Mouse (Mus musculus) megakaryocyte, embryonic 14.5 days (primary cell): Measurements from ENCODE around the gene Etv2. TPM values are rescaled to one million over a fixed set of nuclear protein-coding genes. Genes with fewer than 3 reads are reported as not detected.

Source experiments
- H3K27me3 ChIP-seq: replicated peaks from 2 replicates; pipeline ENCODE3; 2012; ENCODE audit warnings: inconsistent platforms
- H3K36me3 ChIP-seq: replicated peaks from 2 replicates; pipeline ENCODE3; 2012; ENCODE audit warnings: low read length, inconsistent platforms, mixed read lengths
- H3K4me1 ChIP-seq: 2 replicates; pipeline ENCODE4 v1.6.1; 2012; ENCODE audit warnings: inconsistent platforms
- H3K4me3 ChIP-seq: replicated peaks from 2 replicates; pipeline ENCODE3; 2012; ENCODE audit warnings: moderate library complexity, mild to moderate bottlenecking, inconsistent platforms
- H3K9me3 ChIP-seq: 2 replicates; pipeline ENCODE4 v1.6.1; 2012; ENCODE audit warnings: inconsistent platforms
- FLI1 ChIP-seq: IDR thresholded peaks from 2 replicates; pipeline ENCODE4 v1.6.1; 2012; ENCODE audit warnings: low read length, inconsistent platforms, mixed read lengths
- GATA1 ChIP-seq: IDR thresholded peaks from 3 replicates; pipeline ENCODE4 v1.6.1; 2012; ENCODE audit warnings: mixed read lengths, low read length, inconsistent platforms, borderline replicate concordance
- polyA plus RNA-seq: library from polyadenylated mRNA; stranded (reverse); fragments of >175 nt; gene quantifications from 2 replicates; pipeline ENCODE4 v1.2.3, GENCODE M21; 2012; ENCODE audit warnings: low replicate concordance; ENCODE audit not compliant: insufficient read depth

Etv2 gene
- polyA plus RNA-seq: 0.44 TPM in 1 of 2 replicates, not detected in the other

DNA sequence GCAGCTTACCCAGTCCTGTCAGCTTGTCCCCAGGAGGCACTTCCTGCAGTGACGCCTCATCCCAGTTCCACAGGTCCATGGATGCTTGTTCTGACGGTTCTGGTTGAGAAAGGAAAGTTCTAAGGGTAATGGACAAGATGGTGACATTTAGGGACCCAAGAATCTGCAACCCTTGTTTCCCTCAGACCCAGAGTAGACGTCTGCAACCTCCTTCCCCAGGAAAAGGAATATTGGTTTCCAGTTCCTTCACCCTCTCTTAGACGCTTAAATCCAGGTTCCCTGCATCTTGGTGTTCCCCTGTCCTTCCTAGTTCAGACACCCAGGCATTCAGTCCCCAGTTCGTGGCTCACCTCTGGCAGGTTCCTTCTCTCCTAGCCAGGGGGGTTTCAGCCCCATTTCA is at the start of gene Etv2:
Gene Etv2, minus strand, starts transcription at position 101 of the 400 bp plus-strand sequence.
- TF ChIP-seq FLI1: no peak
- no peak for TF ChIP-seq GATA1
- Histone ChIP-seq H3K27me3 (peaks cover 54% of the 10 kb centered on the region), H3K9me3 (no peaks in the 10 kb centered on the region), H3K4me3 (peak within 1 kb of the TSS; percentile 89), H3K36me3 (peaks cover 13% of the 10 kb centered on the region), H3K4me1 (peaks cover 56% of the 10 kb centered on the region)

DNA sequence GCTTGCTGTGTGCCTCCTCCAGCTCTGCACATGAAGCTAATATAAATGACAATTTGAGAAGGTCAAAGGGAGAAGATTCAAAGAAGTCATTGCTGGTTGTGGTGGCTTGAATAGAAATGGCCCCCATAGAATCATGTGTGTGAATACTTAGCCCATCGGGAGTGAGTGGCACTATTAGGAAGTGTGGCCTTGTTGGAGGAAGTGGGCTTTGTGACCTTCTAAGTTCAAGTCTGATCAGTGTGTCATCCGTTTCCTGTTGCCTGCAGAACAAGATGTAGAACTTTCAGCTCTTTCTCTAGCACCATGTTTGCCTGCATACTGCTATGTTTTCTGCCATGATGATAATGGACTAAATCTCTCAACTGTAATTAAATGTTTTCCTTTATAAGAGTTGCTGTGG is 47.8 kb upstream of the Etv2 start:
- Histone ChIP-seq H3K9me3 (no peaks in the 10 kb centered on the region), H3K4me3 (no peak overlapping the region), H3K36me3 (no peaks in the 10 kb centered on the region), H3K27me3 (no peaks in the 10 kb centered on the region), H3K4me1 (peaks cover 31% of the 10 kb centered on the region)
- no peak for TF ChIP-seq FLI1
- TF ChIP-seq GATA1: no peak

DNA sequence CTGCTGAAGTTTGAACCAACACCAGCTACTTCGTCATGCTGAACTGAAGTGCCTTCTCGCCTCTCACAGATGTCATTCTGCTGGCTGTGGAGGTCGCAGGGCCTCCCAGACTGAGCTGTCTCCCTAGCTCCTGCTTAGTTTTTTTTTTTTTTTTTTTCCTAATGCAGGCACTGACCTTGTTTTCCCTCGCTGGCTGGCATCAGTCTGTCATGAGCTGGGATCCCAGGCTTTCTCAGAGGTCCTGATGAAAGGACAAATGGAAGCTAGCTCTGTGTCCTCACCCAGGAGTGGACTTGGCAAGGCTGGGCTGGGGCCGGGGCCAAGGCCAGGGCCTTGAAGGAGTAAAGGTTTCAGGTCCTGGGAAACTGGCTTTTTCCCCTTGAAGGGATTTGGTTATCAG is 46.2 kb upstream of the Etv2 start:
- Histone ChIP-seq H3K36me3 (no peaks in the 10 kb centered on the region), H3K4me3 (no peak overlapping the region), H3K4me1 (peaks cover 39% of the 10 kb centered on the region), H3K27me3 (no peaks in the 10 kb centered on the region), H3K9me3 (0 out of 2 replicates have a peak, but pooled peaks cover 4% of the 10 kb centered on the region)
- TF ChIP-seq GATA1 (no peak), FLI1 (no peak)

DNA sequence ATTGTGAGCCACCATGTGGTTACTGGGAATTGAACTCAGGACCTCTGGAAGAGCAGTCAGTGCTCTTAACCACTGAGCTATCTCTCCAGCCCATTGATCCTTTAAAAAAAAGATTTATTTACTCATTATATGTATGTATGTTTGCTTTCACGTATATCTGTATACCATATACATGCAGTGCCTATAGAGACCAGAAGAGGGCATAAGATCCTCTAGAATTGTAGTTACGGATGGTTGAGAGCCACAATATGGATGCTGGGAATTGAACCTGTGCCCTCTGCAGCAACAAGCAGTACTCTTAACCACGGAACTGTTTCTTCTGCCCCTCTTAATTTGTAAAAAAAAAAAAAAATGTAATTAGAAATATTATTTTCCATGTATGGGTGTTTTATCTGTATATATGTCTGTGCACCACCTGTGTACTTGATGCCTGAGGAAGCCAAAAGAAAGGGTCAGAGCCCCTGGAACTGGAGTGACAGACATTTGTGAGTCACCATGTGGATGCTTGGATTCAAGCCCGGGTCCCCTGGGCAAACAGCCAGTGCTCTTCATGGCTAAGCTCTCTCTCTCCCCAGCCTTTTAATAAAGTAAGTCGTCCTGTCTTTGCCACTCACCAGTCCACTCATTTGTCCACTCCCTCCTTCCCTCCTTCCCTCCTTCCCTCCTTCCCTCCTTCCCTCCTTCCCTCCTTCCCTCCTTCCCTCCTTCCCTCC is 42.8 kb upstream of the Etv2 start:
- no peak for TF ChIP-seq GATA1
- no peak for TF ChIP-seq FLI1
- Histone ChIP-seq H3K36me3 (no peaks in the 10 kb centered on the region), H3K4me1 (peaks cover 43% of the 10 kb centered on the region), H3K4me3 (no peak overlapping the region), H3K27me3 (no peaks in the 10 kb centered on the region), H3K9me3 (0 out of 2 replicates have a peak, but pooled peaks cover 6% of the 10 kb centered on the region)

DNA sequence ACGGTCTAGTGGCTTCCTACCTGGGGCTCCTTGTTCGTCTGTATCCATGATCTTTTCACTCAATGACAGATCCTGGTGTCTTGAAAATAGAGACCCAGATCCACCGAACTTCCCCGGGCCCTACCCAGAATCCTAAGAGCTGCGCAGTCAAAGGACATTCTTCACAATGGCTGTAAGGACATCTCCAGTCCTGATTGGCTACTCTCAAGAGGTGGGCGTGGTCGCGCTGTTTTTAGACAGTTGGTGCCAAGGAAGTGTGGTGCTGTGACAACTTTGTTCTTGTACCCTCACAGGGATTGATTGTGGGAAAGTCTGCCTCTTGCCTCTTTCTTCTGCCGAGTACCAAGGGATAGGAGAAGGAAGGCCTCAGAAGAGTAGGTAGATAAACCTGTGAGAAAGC is 35.8 kb upstream of the Etv2 start, which contains the start of gene Pmis2:
Gene Pmis2, minus strand, starts transcription at position 126 of the 400 bp plus-strand sequence.
- peaks cover 12% of the 10 kb centered on the region for H3K4me1 ChIP-seq
- H3K4me3 ChIP-seq: no peak within 1 kb of the TSS
- peaks cover 2% of the 10 kb centered on the region for H3K27me3 ChIP-seq
- H3K36me3 ChIP-seq: no peaks in the 10 kb centered on the region
- no peak for TF ChIP-seq GATA1
- no peak for TF ChIP-seq FLI1
- H3K9me3 ChIP-seq: no peaks in the 10 kb centered on the region

DNA sequence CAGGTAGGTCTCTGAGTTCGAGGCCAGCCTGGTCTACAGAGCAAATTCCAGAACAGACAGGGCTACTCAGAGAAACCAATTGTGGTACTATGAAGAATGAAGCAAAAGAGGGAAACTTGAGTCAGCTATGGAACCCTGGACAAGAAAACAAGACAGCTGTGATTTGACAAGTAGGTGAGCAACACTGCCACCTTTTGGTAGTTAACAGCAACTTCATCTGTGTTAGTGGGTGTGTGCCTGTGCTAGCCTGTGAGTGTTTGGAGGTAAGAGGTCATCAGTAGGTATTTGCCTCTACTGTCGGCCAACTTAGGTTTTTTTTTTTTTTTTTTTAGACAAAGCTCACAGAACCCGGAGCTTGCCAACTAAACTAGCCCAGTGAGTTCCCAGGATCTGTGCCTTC is 33.6 kb upstream of the Etv2 start:
- TF ChIP-seq FLI1 (no peak), GATA1 (no peak)
- Histone ChIP-seq H3K4me1 (peaks cover 12% of the 10 kb centered on the region), H3K27me3 (peaks cover 2% of the 10 kb centered on the region), H3K4me3 (no peak overlapping the region), H3K36me3 (no peaks in the 10 kb centered on the region), H3K9me3 (no peaks in the 10 kb centered on the region)

DNA sequence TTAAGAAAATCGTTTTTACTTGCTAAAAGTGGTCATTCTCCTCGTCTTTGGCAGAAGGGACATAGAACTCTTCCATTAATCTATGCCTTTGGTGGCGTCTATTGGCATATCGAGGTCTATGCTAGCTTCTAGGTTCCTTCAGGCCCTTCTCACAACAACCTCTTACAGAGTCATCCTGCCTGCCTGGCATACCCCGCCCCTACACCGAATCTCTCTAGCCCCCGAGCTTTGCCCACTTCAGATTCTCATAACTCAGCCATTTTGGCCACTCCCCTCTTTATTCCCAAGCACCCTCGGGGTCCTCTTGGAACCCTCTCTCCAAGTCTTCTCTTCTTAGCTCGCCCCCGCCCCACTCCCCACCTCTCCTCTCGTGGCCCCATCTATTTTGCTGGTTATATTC is 29.7 kb upstream of the Etv2 start:
- peaks cover 29% of the 10 kb centered on the region for H3K36me3 ChIP-seq
- H3K9me3 ChIP-seq: no peaks in the 10 kb centered on the region
- H3K4me1 ChIP-seq: peaks cover 15% of the 10 kb centered on the region
- no peak for TF ChIP-seq GATA1
- TF ChIP-seq FLI1: no peak
- H3K4me3 ChIP-seq: peak overlapping the region; percentile 96
- peaks cover 2% of the 10 kb centered on the region for H3K27me3 ChIP-seq

DNA sequence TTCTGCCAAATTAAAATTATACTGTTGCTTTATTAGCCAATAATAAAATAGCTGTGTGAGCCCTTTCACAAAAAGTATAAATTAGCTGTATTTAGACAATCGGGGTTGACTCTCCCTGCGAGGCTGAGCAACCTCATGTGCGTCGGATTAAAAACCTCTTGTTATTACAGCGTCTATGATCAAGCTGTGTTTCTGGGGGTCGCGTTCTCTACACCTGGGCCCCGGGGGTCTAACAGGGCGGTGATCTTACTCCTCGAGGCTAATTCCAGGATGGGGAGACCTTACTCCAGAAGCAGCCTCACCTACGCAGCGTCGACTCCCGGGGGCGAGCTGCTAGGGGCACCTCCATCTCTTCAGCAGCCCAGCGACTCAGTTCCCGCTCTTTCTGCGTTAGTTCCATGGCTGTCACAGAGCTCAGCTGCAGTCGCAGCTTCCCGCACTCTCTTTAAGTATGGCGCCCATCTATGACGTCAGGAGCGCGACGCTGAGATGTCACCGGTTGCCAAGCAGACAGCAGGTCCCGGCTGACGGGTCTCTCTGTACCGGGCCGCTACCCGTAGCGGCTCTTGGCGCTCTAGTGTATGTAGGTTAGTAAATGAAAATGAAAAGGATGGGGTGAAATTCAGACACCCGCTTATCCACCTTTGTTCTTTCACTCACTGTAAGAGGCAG is 29.0 kb upstream of the Etv2 start, which contains the start of gene Haus5:
Gene Haus5, minus strand, starts transcription at position 466 of the 672 bp plus-strand sequence.
- H3K4me3 ChIP-seq: peak within 1 kb of the TSS; percentile 96
- no peaks in the 10 kb centered on the region for H3K9me3 ChIP-seq
- H3K36me3 ChIP-seq: peaks cover 35% of the 10 kb centered on the region
- H3K27me3 ChIP-seq: peaks cover 2% of the 10 kb centered on the region
- peaks cover 15% of the 10 kb centered on the region for H3K4me1 ChIP-seq
- TF ChIP-seq FLI1 (peak; percentile 81; the same call in 1 of the 2 replicates), GATA1 (no peak)

DNA sequence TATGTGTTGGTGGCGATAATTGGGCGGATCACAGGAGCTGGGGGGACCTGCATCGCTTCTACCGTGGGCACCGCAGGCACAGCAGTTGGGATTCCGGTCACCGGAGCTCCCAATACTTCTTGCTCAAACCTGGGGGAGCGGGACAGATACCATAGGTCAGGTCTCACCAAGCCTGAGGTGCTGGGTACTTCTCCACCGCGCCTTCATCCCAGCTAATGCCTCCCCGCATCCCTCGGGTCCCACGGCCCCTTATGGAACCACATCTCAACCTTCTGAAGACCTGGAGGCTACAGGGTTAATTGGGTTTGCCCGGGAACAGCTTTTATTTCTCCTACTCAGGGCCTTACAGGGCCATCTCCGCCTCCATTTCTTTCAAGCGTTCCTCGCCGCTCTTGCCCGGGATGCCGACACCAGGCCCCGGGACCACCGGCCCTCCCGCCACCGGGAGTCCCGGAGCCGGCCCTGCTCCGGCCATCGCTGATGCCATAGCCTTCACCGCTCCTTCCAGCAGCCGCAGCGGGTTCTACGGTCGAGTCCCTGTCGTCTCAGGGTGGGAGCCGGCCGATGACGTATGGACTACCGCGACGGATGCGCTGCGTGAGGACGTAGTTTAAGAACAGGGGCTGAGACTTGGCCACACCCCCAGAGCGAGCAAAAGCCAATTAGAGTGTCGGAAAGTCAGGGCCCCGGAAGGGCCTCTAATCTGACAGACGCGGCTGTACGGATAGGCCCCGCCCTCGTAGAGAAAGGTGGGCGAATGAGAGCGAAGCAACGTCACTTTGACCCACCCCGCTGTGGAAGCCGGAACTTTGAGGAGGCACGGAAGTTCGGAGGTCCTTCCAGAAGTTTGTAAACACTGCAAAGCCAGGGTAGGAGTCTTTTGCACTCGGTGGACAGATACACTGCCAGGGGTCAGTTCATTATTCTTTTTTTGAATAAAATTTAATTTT is 14.2 kb upstream of the Etv2 start, which contains the start of gene Rbm42:
Gene Rbm42, minus strand, starts transcription at position 727 of the 950 bp plus-strand sequence.
- peak within 1 kb of the TSS; percentile 98 for H3K4me3 ChIP-seq
- no peak for TF ChIP-seq FLI1
- TF ChIP-seq GATA1: no peak
- H3K36me3 ChIP-seq: peaks cover 72% of the 10 kb centered on the region
- no peaks in the 10 kb centered on the region for H3K9me3 ChIP-seq
- H3K4me1 ChIP-seq: peaks cover 22% of the 10 kb centered on the region
- H3K27me3 ChIP-seq: no peaks in the 10 kb centered on the region
